Mouse (Mus musculus): ENCODE measurements at regions not wholly inside any gene's neighbourhood (a gene's known extent, or its start where the extent isn't known, plus 50 kb on each side); places are given as distances from the start of the nearest gene placed in this dataset.
"Not testable (repeated sequence)": the region's sequence is repeated elsewhere in the genome, so short reads cannot be mapped to it uniquely, and the experiment has no call there.

DNA sequence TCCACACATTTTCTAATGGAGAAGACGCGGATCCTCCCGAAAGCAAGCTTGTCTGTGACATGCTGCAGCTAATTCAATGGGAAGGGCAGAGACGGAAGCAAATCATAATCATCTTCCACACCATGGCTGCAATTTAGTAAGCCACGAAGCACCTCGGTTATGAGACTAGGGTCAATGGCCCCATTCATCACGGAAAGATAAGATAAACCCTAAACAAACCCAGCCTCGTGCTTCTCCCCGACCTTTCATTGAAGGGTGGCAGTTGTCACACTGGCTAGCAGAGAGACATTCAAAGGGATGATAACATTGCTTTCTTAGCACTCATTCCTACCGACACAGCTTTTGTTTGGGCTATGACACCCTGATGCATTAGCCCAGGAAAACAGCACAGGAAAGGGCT is 353.8 kb downstream of the Lrig3 start:
- TF ChIP-seq CTCF (IDR thresholded peaks at IDR 0.05; ENCODE audit: extremely low read depth, insufficient read depth, low read length) (no peak), POLR2A (IDR thresholded peaks at IDR 0.05; ENCODE audit: extremely low read depth, insufficient read depth, low read length) (no peak)
- H3K4me3 ChIP-seq (ENCODE audit: insufficient read depth, low read length), result no peak overlapping the region
- H3K4me1 ChIP-seq (ENCODE audit: control insufficient read depth, insufficient read depth, low read length), result no peaks in the 10 kb centered on the region
- no peak overlapping the region for H3K27ac ChIP-seq (ENCODE audit: insufficient read depth, low read length)

DNA sequence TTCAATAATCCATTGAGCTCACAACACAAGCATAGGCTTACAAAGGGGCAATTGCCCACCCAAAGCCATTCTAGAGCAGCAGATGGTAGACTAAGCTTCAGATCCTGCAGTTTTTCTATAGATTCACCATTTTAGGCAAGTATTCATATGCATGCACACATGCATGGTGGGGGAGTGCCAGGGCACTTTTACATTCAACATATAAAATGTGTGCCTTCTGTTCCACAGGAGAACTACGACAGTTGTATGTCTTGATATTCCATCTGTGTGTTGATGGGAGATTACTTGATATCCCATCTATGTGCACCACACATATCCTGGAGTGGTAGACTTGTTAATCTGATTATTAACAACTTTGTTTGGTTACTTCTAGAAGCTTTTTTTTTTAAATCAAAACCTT is 334.0 kb downstream of the Lrig3 start:
- Histone ChIP-seq H3K4me3 (ENCODE audit: insufficient read depth, low read length) (no peak overlapping the region), H3K27ac (ENCODE audit: insufficient read depth, low read length) (no peak overlapping the region), H3K4me1 (ENCODE audit: control insufficient read depth, insufficient read depth, low read length) (no peaks in the 10 kb centered on the region)
- TF ChIP-seq POLR2A (IDR thresholded peaks at IDR 0.05; ENCODE audit: extremely low read depth, insufficient read depth, low read length) (no peak), CTCF (IDR thresholded peaks at IDR 0.05; ENCODE audit: extremely low read depth, insufficient read depth, low read length) (no peak)

DNA sequence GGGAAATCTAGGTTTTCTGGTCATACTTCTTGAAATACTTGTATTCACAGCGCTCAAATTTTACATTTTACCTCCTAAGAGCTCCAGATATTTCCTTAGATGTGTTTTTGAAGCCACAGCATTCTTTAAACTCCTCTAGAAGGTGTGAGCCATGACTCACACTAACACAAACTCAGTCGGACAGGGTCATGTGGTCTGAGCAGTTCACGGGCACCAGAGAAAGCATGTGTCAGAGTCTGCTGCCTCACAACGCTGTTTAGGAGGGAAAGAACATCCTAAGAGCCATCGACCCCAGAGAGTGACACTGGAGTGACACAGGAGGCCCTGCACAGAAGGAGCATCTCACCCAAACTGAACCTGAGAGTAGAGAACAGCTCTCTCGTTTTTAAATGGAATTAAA is 332.2 kb downstream of the Lrig3 start:
- no peak for TF ChIP-seq CTCF (IDR thresholded peaks at IDR 0.05; ENCODE audit: extremely low read depth, insufficient read depth, low read length)
- no peak for TF ChIP-seq POLR2A (IDR thresholded peaks at IDR 0.05; ENCODE audit: extremely low read depth, insufficient read depth, low read length)
- no peak overlapping the region for H3K27ac ChIP-seq (ENCODE audit: insufficient read depth, low read length)
- no peaks in the 10 kb centered on the region for H3K4me1 ChIP-seq (ENCODE audit: control insufficient read depth, insufficient read depth, low read length)
- no peak overlapping the region for H3K4me3 ChIP-seq (ENCODE audit: insufficient read depth, low read length)

DNA sequence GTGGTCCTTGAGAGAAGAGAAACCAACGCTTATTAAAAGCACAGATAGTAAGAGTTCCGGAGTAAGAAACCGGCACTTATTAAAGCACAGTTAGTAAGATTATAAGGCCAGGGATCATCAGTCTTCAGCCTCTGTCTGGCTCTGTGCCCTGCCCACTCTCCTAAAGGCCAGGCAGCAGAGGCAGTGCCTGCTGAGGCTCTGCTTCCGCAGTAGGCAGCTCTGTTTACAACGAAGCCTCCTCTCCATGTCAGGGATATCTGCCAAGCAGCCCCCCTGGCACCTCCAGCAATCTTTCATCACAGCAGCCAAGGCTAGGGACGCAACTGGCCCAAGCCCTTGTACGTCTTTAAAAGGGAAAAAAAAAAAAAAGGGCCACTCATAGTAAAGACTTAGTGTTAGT is 329.9 kb downstream of the Lrig3 start:
- Histone ChIP-seq H3K4me3 (ENCODE audit: insufficient read depth, low read length) (no peak overlapping the region), H3K4me1 (ENCODE audit: control insufficient read depth, insufficient read depth, low read length) (no peaks in the 10 kb centered on the region), H3K27ac (ENCODE audit: insufficient read depth, low read length) (no peak overlapping the region)
- TF ChIP-seq CTCF (IDR thresholded peaks at IDR 0.05; ENCODE audit: extremely low read depth, insufficient read depth, low read length) (no peak), POLR2A (IDR thresholded peaks at IDR 0.05; ENCODE audit: extremely low read depth, insufficient read depth, low read length) (no peak)

DNA sequence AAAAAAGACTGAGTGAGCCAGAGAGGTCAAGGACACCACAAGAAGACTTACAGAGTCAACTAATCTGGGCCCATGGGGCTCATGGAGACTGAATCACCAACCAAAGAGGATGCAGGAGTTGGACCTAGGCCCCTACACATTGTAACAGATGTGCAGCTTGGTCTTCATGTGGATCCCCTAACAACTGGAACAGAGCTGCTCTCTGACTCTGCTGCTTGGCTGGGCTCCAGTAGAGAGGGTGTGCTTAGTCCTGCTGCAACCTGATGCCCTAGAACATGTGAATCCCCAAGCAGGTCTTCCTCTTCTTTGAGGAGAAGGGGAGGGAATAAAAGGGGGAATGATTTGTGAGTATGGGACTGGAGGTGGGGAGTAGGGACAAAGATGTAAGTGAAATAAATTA is 325.8 kb downstream of the Lrig3 start:
- no peak for TF ChIP-seq CTCF (IDR thresholded peaks at IDR 0.05; ENCODE audit: extremely low read depth, insufficient read depth, low read length)
- no peak overlapping the region for H3K27ac ChIP-seq (ENCODE audit: insufficient read depth, low read length)
- no peak overlapping the region for H3K4me3 ChIP-seq (ENCODE audit: insufficient read depth, low read length)
- H3K4me1 ChIP-seq (ENCODE audit: control insufficient read depth, insufficient read depth, low read length), result no peaks in the 10 kb centered on the region

DNA sequence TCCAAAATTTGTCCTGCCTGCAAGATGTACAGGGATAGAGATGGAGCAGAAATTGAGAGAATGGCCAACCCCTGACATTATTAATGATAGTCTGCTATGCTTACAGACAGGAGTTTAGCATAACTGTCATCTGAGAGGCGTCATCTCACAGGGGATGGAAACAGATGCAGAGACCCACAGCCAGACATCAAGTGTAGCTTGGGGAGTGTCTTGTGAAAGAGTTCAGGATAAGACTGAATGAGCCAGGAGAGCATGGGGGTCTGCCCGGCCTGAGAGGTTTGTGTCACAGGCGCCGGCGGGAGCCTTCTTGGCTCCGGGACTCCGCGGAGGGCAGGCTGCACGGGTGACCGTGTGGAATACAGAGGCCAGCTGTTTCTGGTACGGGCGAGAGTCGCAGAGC is 319.1 kb downstream of the Lrig3 start:
- not testable (repeated sequence) for H3K27ac ChIP-seq (ENCODE audit: insufficient read depth, low read length); H3K4me3 ChIP-seq (ENCODE audit: insufficient read depth, low read length); H3K4me1 ChIP-seq (ENCODE audit: control insufficient read depth, insufficient read depth, low read length)

DNA sequence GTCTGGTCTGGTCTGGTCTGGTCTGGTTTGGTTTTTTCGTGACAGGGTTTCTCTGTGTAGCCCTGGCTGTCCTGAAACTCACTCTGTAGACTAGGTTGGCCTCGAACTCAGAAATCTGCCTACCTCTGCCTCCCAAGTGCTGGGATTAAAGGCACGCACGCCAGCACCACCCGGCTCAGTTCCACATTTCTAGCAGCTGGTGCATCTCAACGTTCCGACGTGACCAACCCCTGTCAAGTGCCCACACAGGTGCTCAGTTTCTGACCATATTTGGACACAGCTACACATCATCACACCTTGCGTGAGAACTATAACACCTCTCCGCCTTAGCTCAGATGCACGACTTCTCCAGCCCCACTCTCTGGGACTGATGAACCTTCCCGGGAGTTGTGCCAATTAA is 304.4 kb downstream of the Lrig3 start:
- no peaks in the 10 kb centered on the region for H3K4me1 ChIP-seq (ENCODE audit: control insufficient read depth, insufficient read depth, low read length)
- TF ChIP-seq CTCF (IDR thresholded peaks at IDR 0.05; ENCODE audit: extremely low read depth, insufficient read depth, low read length) (no peak), POLR2A (IDR thresholded peaks at IDR 0.05; ENCODE audit: extremely low read depth, insufficient read depth, low read length) (no peak)
- no peak overlapping the region for H3K27ac ChIP-seq (ENCODE audit: insufficient read depth, low read length)
- no peak overlapping the region for H3K4me3 ChIP-seq (ENCODE audit: insufficient read depth, low read length)

DNA sequence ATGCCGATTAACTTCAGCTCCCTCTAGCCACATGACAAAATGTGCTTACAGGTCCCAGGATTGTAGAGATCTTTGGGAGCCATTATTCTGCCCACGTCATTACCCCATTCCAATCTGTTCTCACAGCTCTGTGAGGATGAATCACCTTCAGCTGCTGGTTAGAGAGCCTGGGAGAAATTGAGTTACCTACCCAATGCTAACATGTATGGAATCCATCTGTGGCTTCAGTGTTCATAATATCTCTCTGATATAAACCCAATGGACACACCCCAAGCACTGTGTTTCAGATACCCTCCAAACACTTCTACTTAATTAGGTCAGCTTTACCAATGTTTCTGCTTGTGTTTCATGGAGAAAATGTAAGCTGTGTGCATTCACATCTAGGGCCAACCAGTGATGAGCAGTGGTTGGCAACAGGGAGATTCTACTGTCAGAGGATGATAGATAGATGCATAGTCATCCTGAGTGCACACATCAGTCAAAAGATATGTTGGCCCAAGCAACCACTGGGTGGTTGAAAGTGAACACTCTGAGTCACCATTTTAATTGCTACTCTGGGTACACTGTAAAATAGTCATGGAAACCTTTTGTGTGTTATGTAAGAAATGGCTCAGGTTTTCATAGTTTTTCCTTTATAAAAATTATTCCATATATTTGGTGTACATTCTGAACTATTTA is 301.5 kb downstream of the Lrig3 start:
- Histone ChIP-seq H3K27ac (ENCODE audit: insufficient read depth, low read length) (no peak overlapping the region), H3K4me1 (ENCODE audit: control insufficient read depth, insufficient read depth, low read length) (no peaks in the 10 kb centered on the region), H3K4me3 (ENCODE audit: insufficient read depth, low read length) (no peak overlapping the region)
- no peak for TF ChIP-seq CTCF (IDR thresholded peaks at IDR 0.05; ENCODE audit: extremely low read depth, insufficient read depth, low read length)
- TF ChIP-seq POLR2A (IDR thresholded peaks at IDR 0.05; ENCODE audit: extremely low read depth, insufficient read depth, low read length), result no peak

DNA sequence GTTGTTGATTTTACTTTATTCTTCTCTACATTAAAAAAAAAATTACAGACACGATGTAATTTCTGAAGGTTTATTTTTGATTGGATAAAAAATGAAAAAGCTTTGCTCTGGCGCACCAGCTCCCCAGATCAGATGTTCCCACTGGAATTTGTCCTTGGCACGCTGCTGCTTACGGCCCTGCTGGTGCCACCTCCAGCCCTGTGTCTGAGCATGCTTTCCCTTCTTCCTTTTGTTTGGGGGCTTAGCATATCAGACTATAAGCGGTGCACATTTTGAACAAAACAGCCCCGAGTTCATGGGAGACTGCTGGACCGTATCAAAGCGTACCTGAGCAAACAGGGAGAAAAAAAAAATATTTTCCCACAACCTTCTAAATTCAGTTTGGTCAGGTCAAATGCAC is 291.2 kb downstream of the Lrig3 start:
- Histone ChIP-seq H3K4me3 (ENCODE audit: insufficient read depth, low read length) (no peak overlapping the region), H3K4me1 (ENCODE audit: control insufficient read depth, insufficient read depth, low read length) (no peaks in the 10 kb centered on the region), H3K27ac (ENCODE audit: insufficient read depth, low read length) (no peak overlapping the region)
- no peak for TF ChIP-seq POLR2A (IDR thresholded peaks at IDR 0.05; ENCODE audit: extremely low read depth, insufficient read depth, low read length)
- TF ChIP-seq CTCF (IDR thresholded peaks at IDR 0.05; ENCODE audit: extremely low read depth, insufficient read depth, low read length), result no peak

DNA sequence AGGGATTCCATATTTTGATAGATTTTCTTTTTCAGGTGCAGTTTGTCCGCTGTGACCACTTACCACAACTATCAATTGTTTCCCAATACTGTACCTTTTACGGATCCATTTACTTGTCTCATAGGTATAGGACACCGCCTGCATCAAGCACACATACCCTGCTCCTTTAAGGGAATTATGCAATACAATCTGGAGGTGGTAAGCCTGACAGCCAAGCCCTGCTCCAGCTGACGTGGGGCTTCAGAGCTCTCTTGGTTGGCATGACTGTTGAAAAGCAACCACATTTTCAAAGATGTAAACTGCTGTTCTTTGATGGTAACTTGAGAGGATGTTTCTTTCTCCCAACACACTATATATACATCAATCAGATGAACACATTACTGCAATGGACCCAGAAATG is 288.2 kb downstream of the Lrig3 start:
- H3K4me3 ChIP-seq (ENCODE audit: insufficient read depth, low read length), result no peak overlapping the region
- no peak for TF ChIP-seq POLR2A (IDR thresholded peaks at IDR 0.05; ENCODE audit: extremely low read depth, insufficient read depth, low read length)
- TF ChIP-seq CTCF (IDR thresholded peaks at IDR 0.05; ENCODE audit: extremely low read depth, insufficient read depth, low read length), result no peak
- H3K27ac ChIP-seq (ENCODE audit: insufficient read depth, low read length), result no peak overlapping the region
- no peaks in the 10 kb centered on the region for H3K4me1 ChIP-seq (ENCODE audit: control insufficient read depth, insufficient read depth, low read length)

DNA sequence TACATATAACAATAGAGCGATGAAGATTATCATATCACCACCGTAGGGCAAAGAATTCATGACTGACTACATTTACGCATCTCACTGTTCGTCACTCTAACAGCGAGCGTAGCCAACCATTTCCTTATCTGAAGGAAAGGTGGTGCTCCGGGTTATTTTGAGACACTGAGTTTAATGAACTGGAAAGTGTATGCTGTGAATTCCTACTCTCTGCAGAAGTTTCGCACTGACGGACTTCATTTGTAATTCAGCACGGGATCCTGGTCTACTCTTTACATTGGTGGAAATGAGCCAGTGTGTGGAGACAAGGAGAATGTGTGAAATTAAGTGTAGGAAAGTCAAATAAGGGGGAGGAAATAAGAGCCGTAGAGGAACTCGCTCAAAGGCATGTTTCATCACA is 283.2 kb downstream of the Lrig3 start:
- Histone ChIP-seq H3K4me3 (ENCODE audit: insufficient read depth, low read length) (no peak overlapping the region), H3K27ac (ENCODE audit: insufficient read depth, low read length) (no peak overlapping the region), H3K4me1 (ENCODE audit: control insufficient read depth, insufficient read depth, low read length) (no peaks in the 10 kb centered on the region)
- no peak for TF ChIP-seq POLR2A (IDR thresholded peaks at IDR 0.05; ENCODE audit: extremely low read depth, insufficient read depth, low read length)
- TF ChIP-seq CTCF (IDR thresholded peaks at IDR 0.05; ENCODE audit: extremely low read depth, insufficient read depth, low read length), result no peak
